Mouse (Mus musculus) small intestine, adult 2 months (tissue): ENCODE results near the gene Mindy4b-ps.

Source experiments
- CTCF ChIP-seq: fragments of 200-500 bp; IDR thresholded peaks from 2 replicates; pipeline ENCODE4 v1.5.1; 2012; ENCODE audit warnings: low read depth, mild to moderate bottlenecking, control low read depth, inconsistent platforms, low read length, moderate library complexity, mixed read lengths; ENCODE audit not compliant: insufficient replicate concordance, insufficient read length; ENCODE audit errors: extremely low read depth
- POLR2A ChIP-seq: fragments of 200-500 bp; IDR thresholded peaks from 2 replicates; pipeline ENCODE4 v1.6.1; 2012; ENCODE audit warnings: low read depth, mild to moderate bottlenecking, control low read depth, inconsistent platforms, low read length, moderate library complexity

GRCm38 (mm10) chr3:58822211-58822610 is at the start of gene Mindy4b-ps:
- TF ChIP-seq CTCF (no peak), POLR2A (no peak)
